Mouse (Mus musculus) olfactory bulb, adult 2 months (tissue): ENCODE measurements at regions not wholly inside any gene's neighbourhood (a gene's known extent, or its start where the extent isn't known, plus 50 kb on each side); places are given as distances from the start of the nearest gene placed in this dataset.

Experiments
- H3K27ac ChIP-seq: fragments of 200-500 bp; 2 replicates; pipeline ENCODE4 v1.5.1; 2012; ENCODE audit warnings: low read depth, low read length; ENCODE audit not compliant: insufficient read depth
- H3K4me1 ChIP-seq: fragments of 200-500 bp; 2 replicates; pipeline ENCODE4 v1.6.1; 2012; ENCODE audit warnings: low read length; ENCODE audit not compliant: control insufficient read depth, insufficient read depth
- H3K4me3 ChIP-seq: fragments of 200-500 bp; 2 replicates; pipeline ENCODE4 v1.5.1; 2012; ENCODE audit warnings: mild to moderate bottlenecking, low read depth, low read length, moderate library complexity; ENCODE audit not compliant: insufficient read depth
- CTCF ChIP-seq: fragments of 200-500 bp; IDR thresholded peaks from 2 replicates; pipeline ENCODE4 v1.5.1; 2012; ENCODE audit warnings: low read depth, mild to moderate bottlenecking, low read length, moderate library complexity; ENCODE audit not compliant: insufficient read depth
- POLR2A ChIP-seq: fragments of 200-500 bp; IDR thresholded peaks from 2 replicates; pipeline ENCODE4 v1.6.1; 2012; ENCODE audit warnings: mild to moderate bottlenecking, low read depth, low read length, moderate library complexity; ENCODE audit not compliant: insufficient read depth
- WGBS: fragments of 180-500 bp; shearing (Covaris S2); methylation state at CpG from one replicate; pipeline ENCODE4 v1.1.7; 2018; 5-methylcytosine and 5-hydroxymethylcytosine counted together

- WGBS: 94% methylated on average over 3 of the region's 3 CpGs
- peaks cover 5% of the 10 kb centered on the region; the same call in 1 of the 2 replicates for H3K4me1 ChIP-seq
- no peak overlapping the region for H3K27ac ChIP-seq
- no peak overlapping the region for H3K4me3 ChIP-seq
- TF ChIP-seq CTCF (no peak), POLR2A (no peak)
Observed at GRCm38 (mm10) chr14:73439802-73440309, 54.8 kb upstream of the Itm2b start.

DNA sequence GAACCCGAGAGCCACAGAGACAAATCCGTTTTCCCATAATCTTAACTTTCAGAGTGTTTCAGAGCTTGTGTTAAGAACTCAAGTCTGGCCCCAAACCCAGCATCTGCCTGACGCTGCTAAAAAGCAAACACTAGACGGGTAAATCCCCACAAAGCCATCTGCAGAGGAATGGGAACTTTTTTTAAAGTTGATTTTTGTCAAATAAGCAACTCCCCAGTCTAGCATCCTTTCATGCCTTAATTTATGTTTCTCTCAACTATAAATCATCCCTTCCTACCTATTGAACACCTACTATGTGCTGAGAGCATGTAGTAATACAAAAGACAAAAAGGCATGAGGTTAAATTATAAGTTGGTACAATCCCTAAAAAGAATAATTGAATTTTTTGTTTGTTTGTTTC is 50.8 kb upstream of the Itm2b start:
- no peak overlapping the region for H3K27ac ChIP-seq
- peaks cover 3% of the 10 kb centered on the region for H3K4me1 ChIP-seq
- H3K4me3 ChIP-seq: no peak overlapping the region
- 84% methylated on average over 4 of the region's 4 CpGs for WGBS
- no peak for TF ChIP-seq POLR2A
- TF ChIP-seq CTCF: no peak
